Mouse (Mus musculus) spleen, adult 18-20 months (tissue): ENCODE data around the gene Hist1h2be.
"Not testable (repeated sequence)": the region's sequence is repeated elsewhere in the genome, so short reads cannot be mapped to it uniquely, and the experiment has no call there.

Source experiments
- DNase-seq, 2 experiments: peaks; one replicate each; pipeline ENCODE4 v3.0.0; 2022; ENCODE audit warnings: mixed read lengths in 2 of 2

The Hist1h2be gene

GRCm38 (mm10) chr13:23544787-23545120 is 76.2 kb downstream of the Hist1h2be start:
- DNase-seq, result not testable (repeated sequence)

GRCm38 (mm10) chr13:23543965-23544786 is 76.7 kb downstream of the Hist1h2be start, which contains the start of gene Hist1h3f:
Gene Hist1h3f, plus strand, starts transcription at chr13:23544052.
- DNase-seq, result peak; percentile 52 to 66

- DNase-seq, result peak; percentile 42 to 53
These were observed 77.8 kb downstream of the Hist1h2be start, which contains the start of gene Hist1h2bh for GRCm38 (mm10) chr13:23542999-23543607. Gene Hist1h2bh, minus strand, starts transcription at chr13:23543392.

GRCm38 (mm10) chr13:23542225-23542980 is 78.5 kb downstream of the Hist1h2be start:
- not testable (repeated sequence) for DNase-seq

- no peak for DNase-seq
These were observed 79.4 kb downstream of the Hist1h2be start for GRCm38 (mm10) chr13:23541497-23541896.

GRCm38 (mm10) chr13:23539821-23540220 is 81.1 kb downstream of the Hist1h2be start:
- not testable (repeated sequence) for DNase-seq

GRCm38 (mm10) chr13:23538249-23538648 is 82.7 kb downstream of the Hist1h2be start:
- DNase-seq, result no peak

GRCm38 (mm10) chr13:23537006-23537710 is 83.8 kb downstream of the Hist1h2be start:
- DNase-seq, result no peak

GRCm38 (mm10) chr13:23536076-23536822 is 84.7 kb downstream of the Hist1h2be start:
- DNase-seq, result no peak

GRCm38 (mm10) chr13:23535137-23536075 is 85.5 kb downstream of the Hist1h2be start, which contains the start of gene Hist1h3g:
Gene Hist1h3g, plus strand, starts transcription at chr13:23535422.
- DNase-seq, result peak; percentile 64 to 78

GRCm38 (mm10) chr13:23534368-23535131 is 86.4 kb downstream of the Hist1h2be start:
- no peak for DNase-seq
